27 mouse cellular contexts compared by ENCODE assay signal in genomic region chr10:93575960-93576359, GRCm38 (mm10). TPM values are rescaled to one million over a fixed set of nuclear protein-coding genes. Genes with fewer than 3 reads are reported as not detected.
DNase-seq lines count a peak whose midpoint lies in the region; ATAC-seq and TF ChIP-seq lines count a peak whose summit lies in the region.
"Had no signal": no experiment of that assay in that cellular context is flagged by ENCODE, and none has a peak within 500 bp of the region (broad histone marks: within the 10 kb centered on the region; RNA-seq: fewer than 3 reads in every experiment).

No protein-coding gene starts in this region.

- 94% methylated on average over 8 of the region's 8 CpGs for WGBS in hindbrain, embryonic 16.5 days

- H3K9me3 ChIP-seq in CH12.LX (replicated peaks; ENCODE audit: low read length): no peaks in the 10 kb centered on the region
- H3K9me3 ChIP-seq in hindbrain, embryonic 16.5 days (ENCODE audit: control insufficient read depth, low read length): no peaks in the 10 kb centered on the region
- H3K9me3 ChIP-seq: embryonic facial prominence, embryonic 10.5 days; embryonic facial prominence, embryonic 12.5 days; forebrain, embryonic 13.5 days; forebrain, embryonic 15.5 days; G1E had no signal

- TF ChIP-seq EP300 in CH12.LX (IDR thresholded peaks at IDR 0.05; ENCODE audit: low read length): peak; percentile 71

- TF ChIP-seq POLR2A in CH12.LX (IDR thresholded peaks at IDR 0.05; ENCODE audit: low read depth, low read length): no peak
- TF ChIP-seq POLR2A in bone marrow macrophage, adult 2 months (IDR thresholded peaks at IDR 0.05; ENCODE audit: borderline replicate concordance, low read depth, low read length): no peak

- 0 out of 2 replicates have a peak overlapping the region, but pooled peaks have one; percentile 16 for H3K4me2 ChIP-seq in CH12.LX (ENCODE audit: insufficient read depth, low read depth, poor library complexity, severe bottlenecking)
- H3K4me2 ChIP-seq in hindbrain, embryonic 16.5 days (ENCODE audit: low read length): no peak overlapping the region
- H3K4me2 ChIP-seq: embryonic facial prominence, embryonic 12.5 days; forebrain, embryonic 13.5 days; forebrain, embryonic 15.5 days had no signal

- dilution Hi-C loops in CH12.LX (cut with MboI; ENCODE audit: extremely low pct_ligation_motif_present, extremely low pct_unique_long_range_greater_than_20kb, low sequenced_read_pairs): no loop called here

- H3K36me3 ChIP-seq in CH12.LX (replicated peaks in 1 of 2; ENCODE audit: control insufficient read depth in 1 of 2, insufficient read depth in 1 of 2, low read length in 1 of 2): peaks cover 6 to 57% of the 10 kb centered on the region in 2 experiments
- H3K36me3 ChIP-seq in hindbrain, embryonic 16.5 days (ENCODE audit: control insufficient read depth, insufficient read depth, low read length): no peaks in the 10 kb centered on the region
- H3K36me3 ChIP-seq: forebrain, embryonic 15.5 days had no signal

- ATAC-seq in granulocyte monocyte progenitor cell, adult 5-6 weeks (replicated peaks; ENCODE audit: poor library complexity, severe bottlenecking): peak; percentile 73
- peak; percentile 56; the same call in 1 of the 2 replicates for ATAC-seq in megakaryocyte, adult 5-6 weeks (ENCODE audit: poor library complexity, severe bottlenecking)
- ATAC-seq in megakaryocyte-erythroid progenitor cell, adult 5-6 weeks (replicated peaks; ENCODE audit: low FRiP score, low TSS enrichment, poor library complexity, severe bottlenecking): no peak
- no peak for ATAC-seq in hindbrain, embryonic 16.5 days
- ATAC-seq: activated CD4-positive, CD25-positive, alpha-beta regulatory T cell, adult 4 months; forebrain, embryonic 13.5 days; forebrain, embryonic 15.5 days; forebrain, postnatal 0 days; Patski had no signal

- in situ Hi-C loops in CH12.LX (cut with MboI; ENCODE audit: low pct_ligation_motif_present, low pct_unique_long_range_greater_than_20kb, low sequenced_read_pairs): loop anchor here (5.0 to 25.0 kb wide), 3 partner anchors 34 to 514 kb away; partner anchors contain the start of genes Amdhd1 and Ccdc38

- TF ChIP-seq RAD21 in CH12.LX (IDR thresholded peaks at IDR 0.05; ENCODE audit: low read depth, low read length): no peak

- no peak overlapping the region for H3K4me3 ChIP-seq in CH12.LX (replicated peaks in 1 of 3; ENCODE audit: low read depth in 2 of 3, low read length in 2 of 3, poor library complexity in 1 of 3)
- no peak overlapping the region for H3K4me3 ChIP-seq in bone marrow macrophage, adult 2 months (ENCODE audit: insufficient read depth, low read length)
- H3K4me3 ChIP-seq in hindbrain, embryonic 16.5 days (ENCODE audit: low read length): no peak overlapping the region
- H3K4me3 ChIP-seq: embryonic facial prominence, embryonic 10.5 days; embryonic facial prominence, embryonic 12.5 days; forebrain, embryonic 13.5 days; forebrain, embryonic 15.5 days had no signal

- no peaks in the 10 kb centered on the region for H3K79me2 ChIP-seq in CH12.LX (replicated peaks; ENCODE audit: control insufficient read depth, extremely low read depth, insufficient read depth, poor library complexity, severe bottlenecking)

- no peak for TF ChIP-seq CTCF in CH12.LX (conservative IDR thresholded peaks at IDR 0.05 in 1 of 2, IDR thresholded peaks at IDR 0.05 in 1 of 2; ENCODE audit: low read depth in 2 of 2, low read length in 2 of 2)
- TF ChIP-seq CTCF in bone marrow macrophage, adult 2 months (IDR thresholded peaks at IDR 0.05; ENCODE audit: low read depth, low read length): no peak

- peaks cover 16 to 23% of the 10 kb centered on the region in 2 experiments for H3K4me1 ChIP-seq in CH12.LX (ENCODE audit: control insufficient read depth in 1 of 2, insufficient read depth in 2 of 2)
- peaks cover 14% of the 10 kb centered on the region for H3K4me1 ChIP-seq in bone marrow macrophage, adult 2 months (ENCODE audit: control insufficient read depth, insufficient read depth, low read length)
- H3K4me1 ChIP-seq in hindbrain, embryonic 16.5 days (ENCODE audit: control insufficient read depth, insufficient read depth, low read depth, low read length): no peaks in the 10 kb centered on the region
- H3K4me1 ChIP-seq: embryonic facial prominence, embryonic 10.5 days; embryonic facial prominence, embryonic 12.5 days; forebrain, embryonic 13.5 days; forebrain, embryonic 15.5 days had no signal

- H3K27me3 ChIP-seq in CH12.LX (replicated peaks): no peaks in the 10 kb centered on the region
- H3K27me3 ChIP-seq in hindbrain, embryonic 16.5 days (replicated peaks; ENCODE audit: control insufficient read depth, insufficient read depth, low read length): no peaks in the 10 kb centered on the region
- H3K27me3 ChIP-seq: embryonic facial prominence, embryonic 12.5 days; forebrain, embryonic 13.5 days; forebrain, embryonic 15.5 days; Patski had no signal

- H3K9ac ChIP-seq in CH12.LX (ENCODE audit: insufficient read depth, low read depth): peak overlapping the region; percentile 21; the same call in 1 of the 2 replicates
- H3K9ac ChIP-seq in hindbrain, embryonic 16.5 days (ENCODE audit: low read depth, low read length): no peak overlapping the region
- H3K9ac ChIP-seq: embryonic facial prominence, embryonic 12.5 days; forebrain, embryonic 13.5 days; forebrain, embryonic 15.5 days; forebrain, postnatal 0 days had no signal

- no peak for DNase-seq in CH12.LX (ENCODE audit: extremely low read depth)
- DNase-seq in spleen, postnatal 10 days (ENCODE audit: low spot score in 2 of 2): no peak
- DNase-seq in layer of hippocampus, adult 9-10 months (ENCODE audit: low spot score): no peak
- DNase-seq: adrenal gland, adult 8-10 months; adrenal gland, postnatal 14 days; adrenal gland, postnatal 36 days; cerebellum, adult 11 months; cerebellum, adult 18-20 months; cerebellum, adult 8-10 months; cerebellum, adult 9-11 months; cerebellum, postnatal 14 days; cerebellum, postnatal 36 days; forebrain, postnatal 0 days had no signal

- no peak overlapping the region for H3K27ac ChIP-seq in CH12.LX (ENCODE audit: insufficient read depth, low read depth)
- peak overlapping the region; percentile 67 for H3K27ac ChIP-seq in bone marrow macrophage, adult 2 months (ENCODE audit: insufficient read depth, low read depth, low read length)
- no peak overlapping the region for H3K27ac ChIP-seq in hindbrain, embryonic 16.5 days (ENCODE audit: low read depth, low read length)
- H3K27ac ChIP-seq: embryonic facial prominence, embryonic 10.5 days; embryonic facial prominence, embryonic 12.5 days; forebrain, embryonic 13.5 days; forebrain, embryonic 15.5 days had no signal

TF ChIP-seq in CH12.LX, 34 proteins besides CTCF, POLR2A, EP300 and RAD21:
- TF ChIP-seq TCF12 (IDR thresholded peaks at IDR 0.05; ENCODE audit: low read depth, low read length) (peak; percentile 30; the same call in 1 of the 2 replicates), CHD2 (IDR thresholded peaks at IDR 0.05; ENCODE audit: low read length) (no peak), MEF2A (IDR thresholded peaks at IDR 0.05; ENCODE audit: borderline replicate concordance, low read depth, low read length) (peak; percentile 38; the same call in 1 of the 2 replicates), ELF1 (IDR thresholded peaks at IDR 0.05; ENCODE audit: low read depth, low read length) (no peak), IRF4 (IDR thresholded peaks at IDR 0.05; ENCODE audit: low read depth, low read length) (peak; percentile 82), MYC (IDR thresholded peaks at IDR 0.05; ENCODE audit: low read depth, low read length) (no peak)

RNA-seq across cellular contexts. Expression of gene Snrpf, which starts 13.5 kb away (rescaled TPM):
- 184 and 191 TPM in 2 replicates for total RNA-seq in CH12.LX (2012; rRNA removed)
- total RNA-seq in CH12.LX (2014; rRNA removed): 186 and 207 TPM in 2 replicates
- 144 and 159 TPM in 2 replicates for polyA plus RNA-seq in CH12.LX (2012; ENCODE audit: insufficient read length, low read depth)
- polyA plus RNA-seq in bone marrow macrophage, adult 2 months (2012; ENCODE audit: insufficient read depth, insufficient read length, missing spikeins): 14.2 and 21.9 TPM in 2 replicates
- total RNA-seq in granulocyte monocyte progenitor cell, adult 5-6 weeks (2014; fragmentation: Nextera tagmentation): 231 and 253 TPM in 2 replicates
- 215 and 233 TPM in 2 replicates for total RNA-seq in granulocyte monocyte progenitor cell, adult 5-6 weeks (2017)
- total RNA-seq in megakaryocyte, adult 5-6 weeks (2015): 89.2 and 95.8 TPM in 2 replicates
- total RNA-seq in megakaryocyte, adult 5-6 weeks (2017): 127 and 139 TPM in 2 replicates
- 264 and 276 TPM in 2 replicates for total RNA-seq in megakaryocyte-erythroid progenitor cell, adult 5-6 weeks (2014; fragmentation: Nextera tagmentation)
- 328 and 443 TPM in 2 replicates for total RNA-seq in megakaryocyte-erythroid progenitor cell, adult 5-6 weeks (2017)
- 48.3 and 54.7 TPM in 2 replicates for polyA plus RNA-seq in hindbrain, embryonic 16.5 days (2015; fragmentation: Nextera tagmentation; extraction: Ambion mirVana)

RNA-seq across cellular contexts. Expression of gene Ccdc38, which starts 35.5 kb away (rescaled TPM):
- total RNA-seq in CH12.LX (2012; rRNA removed) (6.6 and 9.2 TPM in 2 replicates), CH12.LX (2014; rRNA removed) (47.3 and 55.8 TPM in 2 replicates)
- 17.9 and 22.2 TPM in 2 replicates for polyA plus RNA-seq in CH12.LX (2012; ENCODE audit: insufficient read length, low read depth)
- polyA plus RNA-seq in bone marrow macrophage, adult 2 months (2012; ENCODE audit: insufficient read depth, insufficient read length, missing spikeins): not detected in 2 replicates
- total RNA-seq in granulocyte monocyte progenitor cell, adult 5-6 weeks (2014; fragmentation: Nextera tagmentation): 0.13 TPM in 1 of 2 replicates, not detected in the other
- total RNA-seq in granulocyte monocyte progenitor cell, adult 5-6 weeks (2017): 0.26 and 2.6 TPM in 2 replicates
- not detected in 2 replicates for total RNA-seq in megakaryocyte, adult 5-6 weeks (2015)
- total RNA-seq in megakaryocyte, adult 5-6 weeks (2017): 0.18 TPM in 1 of 2 replicates, not detected in the other
- total RNA-seq in megakaryocyte-erythroid progenitor cell, adult 5-6 weeks (2014; fragmentation: Nextera tagmentation): not detected in 2 replicates
- total RNA-seq in megakaryocyte-erythroid progenitor cell, adult 5-6 weeks (2017): not detected in 2 replicates
- 0.19 and 0.55 TPM in 2 replicates for polyA plus RNA-seq in hindbrain, embryonic 16.5 days (2015; fragmentation: Nextera tagmentation; extraction: Ambion mirVana)
- total RNA-seq: adrenal gland, adult 18-20 months; adrenal gland, postnatal 14 days; adrenal gland, postnatal 36 days; forebrain, postnatal 0 days had no signal
- polyA plus RNA-seq: cortical plate, adult 2 months; G1E had no signal

RNA-seq across cellular contexts. Expression of gene Amdhd1, which starts 36.1 kb away (rescaled TPM):
- total RNA-seq in CH12.LX (2012; rRNA removed) (4.6 and 8.4 TPM in 2 replicates), CH12.LX (2014; rRNA removed) (2.4 and 3.3 TPM in 2 replicates)
- polyA plus RNA-seq in CH12.LX (2012; ENCODE audit: insufficient read length, low read depth): 2.3 and 2.4 TPM in 2 replicates
- not detected in 2 replicates for polyA plus RNA-seq in bone marrow macrophage, adult 2 months (2012; ENCODE audit: insufficient read depth, insufficient read length, missing spikeins)
- not detected in 2 replicates for total RNA-seq in granulocyte monocyte progenitor cell, adult 5-6 weeks (2014; fragmentation: Nextera tagmentation)
- total RNA-seq in granulocyte monocyte progenitor cell, adult 5-6 weeks (2017): 0.65 TPM in 1 of 2 replicates, not detected in the other
- not detected in 2 replicates for total RNA-seq in megakaryocyte, adult 5-6 weeks (2015)
- total RNA-seq in megakaryocyte, adult 5-6 weeks (2017): 0.37 TPM in 1 of 2 replicates, not detected in the other
- not detected in 2 replicates for total RNA-seq in megakaryocyte-erythroid progenitor cell, adult 5-6 weeks (2014; fragmentation: Nextera tagmentation)
- total RNA-seq in megakaryocyte-erythroid progenitor cell, adult 5-6 weeks (2017): not detected in 2 replicates
- polyA plus RNA-seq in hindbrain, embryonic 16.5 days (2015; fragmentation: Nextera tagmentation; extraction: Ambion mirVana): 0.10 and 0.18 TPM in 2 replicates
- total RNA-seq: adrenal gland, adult 18-20 months; G1E had no signal
- polyA plus RNA-seq: forebrain, embryonic 13.5 days; forebrain, embryonic 15.5 days; G1E had no signal

Comparison
In these comparisons a context has a peak if more than half of its experiments do, and no peak if none do; other contexts are left out.
1. ATAC-seq: peak in granulocyte monocyte progenitor cell, adult 5-6 weeks (single experiment) and megakaryocyte, adult 5-6 weeks (single experiment); none in megakaryocyte-erythroid progenitor cell, adult 5-6 weeks (single experiment) and hindbrain, embryonic 16.5 days (single experiment).